17 mouse cellular contexts compared by ENCODE assay signal in genomic region chr17:83848482-83848881, GRCm38 (mm10). TPM values are rescaled to one million over a fixed set of nuclear protein-coding genes. Genes with fewer than 3 reads are reported as not detected.
DNase-seq lines count a peak whose midpoint lies in the region; ATAC-seq lines count a peak whose summit lies in the region.
"Had no signal": no experiment of that assay in that cellular context is flagged by ENCODE, and none has a peak within 500 bp of the region (broad histone marks: within the 10 kb centered on the region; RNA-seq: fewer than 3 reads in every experiment).

No protein-coding gene starts in this region.

- 77% methylated on average over 4 of the region's 4 CpGs for WGBS in midbrain, embryonic 14.5 days
- 67% methylated on average over 4 of the region's 4 CpGs for WGBS in hindbrain, embryonic 13.5 days

- H3K4me2 ChIP-seq in midbrain, embryonic 14.5 days (ENCODE audit: low read length), result no peak overlapping the region
- no peak overlapping the region for H3K4me2 ChIP-seq in hindbrain, embryonic 13.5 days
- H3K4me2 ChIP-seq: embryonic facial prominence, embryonic 12.5 days; heart, embryonic 15.5 days; hindbrain, embryonic 12.5 days had no signal

- peak; percentile 32 for ATAC-seq in activated CD4-positive, CD25-positive, alpha-beta regulatory T cell, adult 4 months
- no peak for ATAC-seq in midbrain, embryonic 14.5 days (ENCODE audit: low FRiP score, low TSS enrichment)
- ATAC-seq in hindbrain, embryonic 13.5 days (ENCODE audit: low FRiP score), result no peak

- H3K4me3 ChIP-seq in midbrain, embryonic 14.5 days (replicated peaks; ENCODE audit: low read depth, low read length), result no peak overlapping the region
- no peak overlapping the region for H3K4me3 ChIP-seq in hindbrain, embryonic 13.5 days
- H3K4me3 ChIP-seq: embryonic facial prominence, embryonic 12.5 days; forebrain, embryonic 10.5 days; heart, embryonic 15.5 days; hindbrain, embryonic 12.5 days; layer of hippocampus, adult 2 months had no signal

- no peaks in the 10 kb centered on the region for H3K36me3 ChIP-seq in midbrain, embryonic 14.5 days (ENCODE audit: control insufficient read depth, insufficient read depth, low read length)
- no peaks in the 10 kb centered on the region for H3K36me3 ChIP-seq in hindbrain, embryonic 13.5 days
- H3K36me3 ChIP-seq: embryonic facial prominence, embryonic 12.5 days; forebrain, embryonic 10.5 days; heart, embryonic 15.5 days; hindbrain, embryonic 12.5 days had no signal

- H3K9me3 ChIP-seq in midbrain, embryonic 14.5 days (ENCODE audit: control insufficient read depth, low read length), result no peaks in the 10 kb centered on the region
- no peaks in the 10 kb centered on the region for H3K9me3 ChIP-seq in hindbrain, embryonic 13.5 days
- H3K9me3 ChIP-seq: embryonic facial prominence, embryonic 12.5 days; forebrain, embryonic 10.5 days; heart, embryonic 15.5 days; hindbrain, embryonic 12.5 days had no signal

- no peaks in the 10 kb centered on the region for H3K27me3 ChIP-seq in midbrain, embryonic 14.5 days (ENCODE audit: control insufficient read depth, insufficient read depth, low read length)
- H3K27me3 ChIP-seq in hindbrain, embryonic 13.5 days, result no peaks in the 10 kb centered on the region
- H3K27me3 ChIP-seq: embryonic facial prominence, embryonic 12.5 days; heart, embryonic 15.5 days; hindbrain, embryonic 12.5 days had no signal

- peaks cover 6% of the 10 kb centered on the region; the same call in 1 of the 2 replicates for H3K4me1 ChIP-seq in midbrain, embryonic 14.5 days (ENCODE audit: control insufficient read depth, insufficient read depth, low read length)
- H3K4me1 ChIP-seq in hindbrain, embryonic 13.5 days (replicated peaks), result peaks cover 16% of the 10 kb centered on the region

- peak; percentile 42 for DNase-seq in thymus, postnatal 0 days (ENCODE audit: low spot score)
- no peak for DNase-seq in thymus, postnatal 25 days
- no peak for DNase-seq in midbrain, embryonic 14.5 days
- no peak for DNase-seq in embryo, embryonic 11 days
- no peak for DNase-seq in ovary, postnatal 36 days (ENCODE audit: low spot score)
- DNase-seq: adrenal gland, postnatal 25 days; cerebellum, postnatal 25 days had no signal

- no peak overlapping the region for H3K9ac ChIP-seq in midbrain, embryonic 14.5 days (replicated peaks; ENCODE audit: low read length)
- no peak overlapping the region for H3K9ac ChIP-seq in hindbrain, embryonic 13.5 days
- H3K9ac ChIP-seq: embryonic facial prominence, embryonic 12.5 days; heart, embryonic 15.5 days; hindbrain, embryonic 12.5 days; liver, embryonic 14.5 days had no signal

- H3K27ac ChIP-seq in midbrain, embryonic 14.5 days (replicated peaks; ENCODE audit: low read depth, low read length), result 0 out of 2 replicates have a peak overlapping the region, but pooled peaks have one; percentile 52
- H3K27ac ChIP-seq in hindbrain, embryonic 13.5 days, result no peak overlapping the region
- H3K27ac ChIP-seq: embryonic facial prominence, embryonic 12.5 days; forebrain, embryonic 10.5 days; heart, embryonic 15.5 days; hindbrain, embryonic 12.5 days; layer of hippocampus, adult 2 months; liver, embryonic 14.5 days; macrophage; stomach, postnatal 0 days had no signal

RNA-seq across cellular contexts. Expression of gene Haao, which starts 0.7 kb away (rescaled TPM):
- polyA plus RNA-seq in thymus, postnatal 0 days (2015; fragmentation: Nextera tagmentation; extraction: Ambion mirVana), result 5.6 and 5.9 TPM in 2 replicates
- polyA plus RNA-seq in activated CD4-positive, CD25-positive, alpha-beta regulatory T cell, adult 4 months (2017; shearing (Covaris generic)), result 1 to 10 TPM; 1.3 to 3.2 TPM
- polyA plus RNA-seq in midbrain, embryonic 14.5 days (2014; fragmentation: Nextera tagmentation; extraction: Ambion mirVana), result 0.20 TPM in 1 of 2 replicates, not detected in the other
- polyA plus RNA-seq in hindbrain, embryonic 13.5 days (2015; fragmentation: Nextera tagmentation; extraction: Ambion mirVana), result 0.31 and 0.36 TPM in 2 replicates
